Mouse (Mus musculus) retina, adult 2 months (tissue): ENCODE results near the gene Mptx2.
"Not testable (repeated sequence)": the region's sequence is repeated elsewhere in the genome, so short reads cannot be mapped to it uniquely, and the experiment has no call there.

ENCODE experiments used
- DNase-seq: peaks from one replicate; pipeline ENCODE4 v3.0.0-alpha.2; 2012; ENCODE audit warnings: low read depth, low spot score

The Mptx2 gene

GRCm38 (mm10) chr1:173277677-173278076 lies at the start of gene Mptx2:
Gene Mptx2 (minus strand): TSS chr1:173277777.
- DNase-seq = no peak

GRCm38 (mm10) chr1:173326552-173326951 lies 49.0 kb upstream of the Mptx2 start:
- DNase-seq = no peak

- DNase-seq = no peak
These were observed 47.8 kb upstream of the Mptx2 start for GRCm38 (mm10) chr1:173325395-173325794.

GRCm38 (mm10) chr1:173324961-173325360 lies 47.4 kb upstream of the Mptx2 start:
- no peak for DNase-seq

- no peak for DNase-seq
These were observed 46.4 kb upstream of the Mptx2 start for GRCm38 (mm10) chr1:173323839-173324585.

- no peak for DNase-seq
These were observed 44.7 kb upstream of the Mptx2 start for GRCm38 (mm10) chr1:173322249-173322627.

- no peak for DNase-seq
These were observed 44.1 kb upstream of the Mptx2 start for GRCm38 (mm10) chr1:173321593-173322248.

GRCm38 (mm10) chr1:173317925-173318477 lies 40.4 kb upstream of the Mptx2 start:
- DNase-seq = no peak

GRCm38 (mm10) chr1:173315725-173316124 lies 38.1 kb upstream of the Mptx2 start:
- DNase-seq = no peak

- not testable (repeated sequence) for DNase-seq
These were observed 36.0 kb upstream of the Mptx2 start for GRCm38 (mm10) chr1:173313535-173314050.

GRCm38 (mm10) chr1:173302795-173303194 lies 25.2 kb upstream of the Mptx2 start:
- not testable (repeated sequence) for DNase-seq

GRCm38 (mm10) chr1:173265701-173266100 lies 11.9 kb downstream of the Mptx2 start, which contains the start of gene Olfr418:
Gene Olfr418 (plus strand): TSS chr1:173266001.
- DNase-seq = no peak

GRCm38 (mm10) chr1:173249888-173250287 lies 27.7 kb downstream of the Mptx2 start:
- no peak for DNase-seq

GRCm38 (mm10) chr1:173237004-173237403 lies 40.6 kb downstream of the Mptx2 start:
- not testable (repeated sequence) for DNase-seq

- no peak for DNase-seq
These were observed 50.5 kb downstream of the Mptx2 start, which contains the start of gene Fcer1a for GRCm38 (mm10) chr1:173227081-173227480. Gene Fcer1a (minus strand): TSS chr1:173227214.
